Mouse (Mus musculus) heart, embryonic 16.5 days (tissue): ENCODE results near the gene Rab35. TPM values are rescaled to one million over a fixed set of nuclear protein-coding genes. Genes with fewer than 3 reads are reported as not detected.

Source experiments
- ATAC-seq: fragments of 200-750 bp; cut with Nextera tagmentation; replicated peaks from 2 replicates; pipeline ENCODE4 v1.8.0; 2017; ENCODE audit warnings: moderate number of reproducible peaks; ENCODE audit not compliant: insufficient read depth, low FRiP score; ENCODE audit errors: extremely low read depth
- H3K27ac ChIP-seq: fragments of 300-500 bp; sonication (generic); 2 replicates; pipeline ENCODE4 v1.5.1; 2014; ENCODE audit warnings: mild to moderate bottlenecking, low read length, control low read depth, moderate library complexity
- H3K27me3 ChIP-seq: fragments of 300-500 bp; sonication (generic); 2 replicates; pipeline ENCODE4 v1.6.1; 2014; ENCODE audit warnings: low read length, mixed read lengths; ENCODE audit not compliant: control insufficient read depth, insufficient read depth
- H3K36me3 ChIP-seq: fragments of 300-500 bp; sonication (generic); 2 replicates; pipeline ENCODE4 v1.6.1; 2014; ENCODE audit not compliant: control insufficient read depth, insufficient read depth
- H3K4me1 ChIP-seq: fragments of 300-500 bp; sonication (generic); 2 replicates; pipeline ENCODE4 v1.6.1; 2014; ENCODE audit warnings: low read length, mixed read lengths; ENCODE audit not compliant: control insufficient read depth, insufficient read depth
- H3K4me2 ChIP-seq: fragments of 300-500 bp; sonication (generic); 2 replicates; pipeline ENCODE4 v1.6.1; 2014; ENCODE audit warnings: low read depth, mild to moderate bottlenecking, control low read depth, low read length
- H3K4me3 ChIP-seq: fragments of 300-500 bp; sonication (generic); 2 replicates; pipeline ENCODE4 v1.5.1; 2014; ENCODE audit warnings: mild to moderate bottlenecking, control low read depth, low read length
- H3K9ac ChIP-seq: fragments of 300-500 bp; sonication (generic); 2 replicates; pipeline ENCODE4 v1.6.1; 2014; ENCODE audit warnings: low read length, control low read depth
- H3K9me3 ChIP-seq: fragments of 300-500 bp; sonication (generic); replicated peaks from 2 replicates; pipeline ENCODE4 v1.6.1; 2016; ENCODE audit warnings: low read length; ENCODE audit not compliant: control insufficient read depth
- WGBS: fragments of 180-500 bp; shearing (Covaris S2); extraction: QIAGEN DNeasy Blood & Tissue Kit; methylation state at CpG from one replicate; pipeline ENCODE4 v1.1.7; 2014; 5-methylcytosine and 5-hydroxymethylcytosine counted together
- polyA plus RNA-seq: library from polyadenylated mRNA; unstranded; fragments of >200 nt; fragmentation: Nextera tagmentation; extraction: Ambion mirVana; gene quantifications from 2 replicates; pipeline ENCODE4 v1.2.1, GENCODE M21; 2015

Gene Rab35
- polyA plus RNA-seq, 1 experiment from 2014 or later, result 11.0 TPM

GRCm38 (mm10) chr5:115669974-115670373 lies 38.3 kb downstream of the Rab35 start:
- H3K9ac ChIP-seq, result no peak overlapping the region
- no peak overlapping the region for H3K27ac ChIP-seq
- H3K4me2 ChIP-seq, result no peak overlapping the region
- WGBS, result 79% methylated on average over 11 of the region's 11 CpGs
- no peaks in the 10 kb centered on the region for H3K9me3 ChIP-seq
- ATAC-seq, result no peak
- H3K36me3 ChIP-seq, result no peaks in the 10 kb centered on the region
- H3K4me3 ChIP-seq, result no peak overlapping the region
- no peaks in the 10 kb centered on the region for H3K27me3 ChIP-seq
- H3K4me1 ChIP-seq, result no peaks in the 10 kb centered on the region

GRCm38 (mm10) chr5:115670406-115670805 lies 38.7 kb downstream of the Rab35 start:
- ATAC-seq, result no peak
- no peak overlapping the region for H3K9ac ChIP-seq
- 34% methylated on average over 2 of the region's 2 CpGs for WGBS
- H3K27ac ChIP-seq, result no peak overlapping the region
- H3K27me3 ChIP-seq, result no peaks in the 10 kb centered on the region
- H3K4me3 ChIP-seq, result no peak overlapping the region
- no peaks in the 10 kb centered on the region for H3K9me3 ChIP-seq
- H3K4me1 ChIP-seq, result no peaks in the 10 kb centered on the region
- H3K36me3 ChIP-seq, result no peaks in the 10 kb centered on the region
- no peak overlapping the region for H3K4me2 ChIP-seq

- Histone ChIP-seq H3K4me1 (no peaks in the 10 kb centered on the region), H3K27ac (no peak overlapping the region), H3K9ac (no peak overlapping the region), H3K36me3 (no peaks in the 10 kb centered on the region), H3K4me2 (no peak overlapping the region), H3K9me3 (no peaks in the 10 kb centered on the region), H3K27me3 (no peaks in the 10 kb centered on the region), H3K4me3 (no peak overlapping the region)
- no peak for ATAC-seq
- WGBS, result 63% methylated on average over 8 of the region's 8 CpGs
Measured at GRCm38 (mm10) chr5:115671846-115672245, 40.1 kb downstream of the Rab35 start.

GRCm38 (mm10) chr5:115685126-115685525 lies 53.4 kb downstream of the Rab35 start:
- no peak overlapping the region for H3K27ac ChIP-seq
- no peaks in the 10 kb centered on the region for H3K9me3 ChIP-seq
- WGBS, result 82% methylated on average over 10 of the region's 10 CpGs
- no peak overlapping the region for H3K4me2 ChIP-seq
- H3K9ac ChIP-seq, result no peak overlapping the region
- no peak for ATAC-seq
- H3K4me1 ChIP-seq, result no peaks in the 10 kb centered on the region
- no peaks in the 10 kb centered on the region for H3K36me3 ChIP-seq
- no peak overlapping the region for H3K4me3 ChIP-seq
- no peaks in the 10 kb centered on the region for H3K27me3 ChIP-seq

- no peaks in the 10 kb centered on the region for H3K4me1 ChIP-seq
- no peak overlapping the region for H3K9ac ChIP-seq
- no peak overlapping the region for H3K4me3 ChIP-seq
- ATAC-seq, result no peak
- no peaks in the 10 kb centered on the region for H3K9me3 ChIP-seq
- 61% methylated on average over 7 of the region's 7 CpGs for WGBS
- no peaks in the 10 kb centered on the region for H3K27me3 ChIP-seq
- H3K36me3 ChIP-seq, result no peaks in the 10 kb centered on the region
- H3K27ac ChIP-seq, result no peak overlapping the region
- H3K4me2 ChIP-seq, result no peak overlapping the region
Measured at GRCm38 (mm10) chr5:115686716-115687115, 55.0 kb downstream of the Rab35 start.

- no peaks in the 10 kb centered on the region for H3K36me3 ChIP-seq
- no peaks in the 10 kb centered on the region for H3K9me3 ChIP-seq
- no peaks in the 10 kb centered on the region for H3K27me3 ChIP-seq
- no peak overlapping the region for H3K9ac ChIP-seq
- no peak overlapping the region for H3K4me2 ChIP-seq
- no peak for ATAC-seq
- no peaks in the 10 kb centered on the region for H3K4me1 ChIP-seq
- no peak overlapping the region for H3K27ac ChIP-seq
- no peak overlapping the region for H3K4me3 ChIP-seq
- WGBS, result 57% methylated on average over 3 of the region's 3 CpGs
Measured at GRCm38 (mm10) chr5:115693271-115693670, 61.6 kb downstream of the Rab35 start.

- Histone ChIP-seq H3K36me3 (no peaks in the 10 kb centered on the region), H3K27ac (no peak overlapping the region), H3K4me1 (no peaks in the 10 kb centered on the region), H3K9ac (no peak overlapping the region), H3K9me3 (no peaks in the 10 kb centered on the region), H3K27me3 (no peaks in the 10 kb centered on the region), H3K4me3 (no peak overlapping the region), H3K4me2 (no peak overlapping the region)
- WGBS, result 71% methylated on average over 6 of the region's 6 CpGs
- no peak for ATAC-seq
Measured at GRCm38 (mm10) chr5:115695191-115695770, 63.6 kb downstream of the Rab35 start.

GRCm38 (mm10) chr5:115696811-115697210 lies 65.1 kb downstream of the Rab35 start:
- Histone ChIP-seq H3K27ac (no peak overlapping the region), H3K4me2 (no peak overlapping the region), H3K4me3 (no peak overlapping the region), H3K9ac (no peak overlapping the region), H3K4me1 (no peaks in the 10 kb centered on the region), H3K9me3 (no peaks in the 10 kb centered on the region), H3K36me3 (no peaks in the 10 kb centered on the region), H3K27me3 (no peaks in the 10 kb centered on the region)
- 70% methylated on average over 5 of the region's 5 CpGs for WGBS
- no peak for ATAC-seq
